Mouse (Mus musculus) myocyte (in vitro differentiated cells): ENCODE results near the gene Mnx1. TPM values are rescaled to one million over a fixed set of nuclear protein-coding genes. Genes with fewer than 3 reads are reported as not detected.

ENCODE experiments used
- H3K27me3 ChIP-seq: one replicate; pipeline ENCODE4 v1.6.1; 2011; ENCODE audit not compliant: control insufficient read depth, insufficient read depth, insufficient read length
- H3K36me3 ChIP-seq: one replicate; pipeline ENCODE4 v1.6.1; 2011; ENCODE audit not compliant: control insufficient read depth, insufficient read depth
- H3K4me2 ChIP-seq: one replicate; pipeline ENCODE4 v1.6.1; 2011; ENCODE audit warnings: low read depth, control low read depth
- H3K4me3 ChIP-seq: one replicate; pipeline ENCODE4 v1.5.1; 2011; ENCODE audit warnings: mild to moderate bottlenecking, control low read depth, moderate library complexity
- H3K79me2 ChIP-seq: one replicate; pipeline ENCODE4 v1.6.1; 2011; ENCODE audit not compliant: control insufficient read depth, insufficient read depth
- H3ac ChIP-seq: one replicate; pipeline ENCODE4 v1.6.1; 2011; ENCODE audit not compliant: control insufficient read depth, insufficient read length
- CEBPB ChIP-seq: IDR thresholded peaks from 2 replicates; pipeline ENCODE4 v1.6.1; 2011; ENCODE audit warnings: mild to moderate bottlenecking, moderate library complexity; ENCODE audit not compliant: poor library complexity, insufficient read depth, severe bottlenecking
- E2F4 ChIP-seq: IDR thresholded peaks from one replicate; pipeline ENCODE4 v1.6.1; 2011; ENCODE audit warnings: mild to moderate bottlenecking, control low read depth, moderate library complexity; ENCODE audit not compliant: insufficient read depth
- MAX ChIP-seq: IDR thresholded peaks from one replicate; pipeline ENCODE4 v1.6.1; 2011; ENCODE audit warnings: low read depth, mild to moderate bottlenecking, control low read depth
- MYOD1 ChIP-seq, 3 experiments: IDR thresholded peaks; one replicate each; pipeline ENCODE4 v1.6.1; 2011; ENCODE audit warnings: control low read depth in 2 of 3, low read depth in 2 of 3, mild to moderate bottlenecking in 2 of 3, moderate library complexity in 1 of 3; ENCODE audit not compliant: insufficient read length in 2 of 3, control insufficient read depth in 1 of 3
- MYOG ChIP-seq, 3 experiments: IDR thresholded peaks; one replicate each; pipeline ENCODE4 v1.6.1; 2011; ENCODE audit warnings: control low read depth in 2 of 3, low read depth in 2 of 3, mild to moderate bottlenecking in 2 of 3; ENCODE audit not compliant: insufficient read length in 2 of 3, control insufficient read depth in 1 of 3, insufficient read depth in 1 of 3
- POLR2A ChIP-seq: IDR thresholded peaks from one replicate; pipeline ENCODE4 v1.6.1; 2011; ENCODE audit warnings: low read depth, mild to moderate bottlenecking, control low read depth, moderate library complexity; ENCODE audit not compliant: insufficient read length
- POLR2AphosphoS2 ChIP-seq: IDR thresholded peaks from one replicate; pipeline ENCODE4 v1.6.1; 2011; ENCODE audit warnings: low read depth, control low read depth; ENCODE audit not compliant: insufficient read length
- REST ChIP-seq: IDR thresholded peaks from one replicate; pipeline ENCODE4 v1.6.1; 2011; ENCODE audit warnings: mild to moderate bottlenecking, control low read depth, moderate library complexity; ENCODE audit not compliant: insufficient read depth, insufficient read length
- SRF ChIP-seq: IDR thresholded peaks from one replicate; pipeline ENCODE4 v1.6.1; 2011; ENCODE audit warnings: low read depth; ENCODE audit not compliant: control insufficient read depth, insufficient read length
- TCF12 ChIP-seq: IDR thresholded peaks from one replicate; pipeline ENCODE4 v1.6.1; 2011; ENCODE audit warnings: mild to moderate bottlenecking, control low read depth; ENCODE audit not compliant: poor library complexity, insufficient read depth, severe bottlenecking
- TCF3 ChIP-seq: IDR thresholded peaks from one replicate; pipeline ENCODE4 v1.6.1; 2011; ENCODE audit warnings: low read depth, control low read depth; ENCODE audit not compliant: insufficient read length
- USF1 ChIP-seq: IDR thresholded peaks from one replicate; pipeline ENCODE4 v1.6.1; 2011; ENCODE audit warnings: low read depth, mild to moderate bottlenecking, control low read depth, moderate library complexity
- polyA plus RNA-seq: library from polyadenylated mRNA; unstranded; fragments of >200 nt; fragmentation: generic; extraction: Trizol; gene quantifications from one replicate; pipeline ENCODE4 v1.2.1, GENCODE M21; 2012; ENCODE audit warnings: missing spikeins

Gene Mnx1
- polyA plus RNA-seq, 1 experiment: not detected

DNA sequence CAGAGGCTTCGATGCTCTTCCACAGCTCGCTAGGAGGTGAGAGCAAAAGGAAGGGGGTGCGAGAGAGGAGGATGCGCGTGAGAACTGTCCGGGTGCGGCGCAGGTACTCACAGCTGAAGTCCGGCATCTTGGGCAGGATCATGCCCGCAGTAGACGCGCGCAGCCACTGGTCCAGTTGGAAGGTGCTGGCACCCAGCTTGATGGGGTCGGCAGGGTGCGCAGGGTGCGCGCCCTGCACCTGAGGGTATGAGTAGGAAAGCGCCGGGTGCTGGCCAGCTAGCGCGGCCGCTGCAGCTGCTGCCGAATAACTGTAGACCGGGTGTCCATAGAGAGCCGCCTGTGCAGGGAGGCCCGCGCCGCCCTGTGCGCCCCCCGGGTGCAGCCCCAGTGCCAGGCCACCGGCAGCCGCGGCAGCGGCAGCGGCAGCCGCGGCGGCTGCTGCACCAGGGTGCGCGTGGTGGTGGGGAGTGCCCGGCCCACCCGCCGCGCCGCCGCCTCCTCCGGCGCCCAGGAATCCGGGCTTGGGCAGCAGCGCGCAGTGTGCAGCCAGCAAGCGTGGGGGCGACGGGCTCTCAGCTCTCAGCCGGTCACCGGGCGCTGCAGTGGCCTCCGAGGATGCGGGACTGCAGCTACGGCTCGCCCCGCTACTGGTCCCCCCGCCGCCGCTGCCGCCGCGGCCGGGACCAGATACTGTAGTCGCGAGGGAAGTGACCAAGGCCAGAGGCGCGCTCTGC, 629 bp downstream of the Mnx1 start:
- Histone ChIP-seq H3K27me3 (peaks cover 72% of the 10 kb centered on the region), H3ac (no peak overlapping the region), H3K4me2 (no peak overlapping the region), H3K79me2 (no peaks in the 10 kb centered on the region), H3K36me3 (no peaks in the 10 kb centered on the region), H3K4me3 (no peak overlapping the region)
- TF ChIP-seq POLR2A (no peak), TCF12 (no peak), USF1 (no peak), E2F4 (no peak), REST (no peak), MYOG (IDR thresholded peaks at IDR 0.05; ENCODE audit: control insufficient read depth in 1 of 3, insufficient read depth in 1 of 3, insufficient read length in 2 of 3, low read depth in 2 of 3) (no peak), MAX (no peak), POLR2AphosphoS2 (no peak), SRF (no peak), CEBPB (no peak), TCF3 (no peak), MYOD1 (IDR thresholded peaks at IDR 0.05; ENCODE audit: control insufficient read depth in 1 of 3, insufficient read length in 2 of 3, low read depth in 2 of 3) (no peak)

DNA sequence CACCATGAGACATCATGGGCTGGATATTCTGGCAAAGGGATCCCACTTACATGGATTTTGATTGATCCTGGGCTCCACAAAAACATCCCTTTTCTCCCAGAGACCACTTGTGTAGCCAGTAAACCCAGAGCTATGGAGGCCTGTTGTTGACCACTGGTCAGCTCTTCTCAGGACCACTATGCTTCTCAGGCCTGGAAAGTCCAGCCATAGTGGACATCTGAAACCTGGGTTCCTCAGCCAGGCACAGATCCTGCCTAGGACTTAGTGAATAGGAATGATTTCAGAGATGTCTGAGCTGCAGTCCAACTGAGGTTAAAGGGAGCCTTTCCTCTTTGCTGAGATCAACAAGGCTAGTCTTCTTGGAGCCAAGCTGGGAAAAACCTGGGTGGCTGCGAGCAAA, 2.2 kb downstream of the Mnx1 start:
- no peak overlapping the region for H3ac ChIP-seq
- H3K27me3 ChIP-seq: peaks cover 78% of the 10 kb centered on the region
- no peak overlapping the region for H3K4me3 ChIP-seq
- H3K79me2 ChIP-seq: no peaks in the 10 kb centered on the region
- no peak for TF ChIP-seq MAX
- no peak for TF ChIP-seq MYOD1 (IDR thresholded peaks at IDR 0.05; ENCODE audit: control insufficient read depth in 1 of 3, insufficient read length in 2 of 3, low read depth in 2 of 3)
- TF ChIP-seq REST: no peak
- no peak for TF ChIP-seq POLR2A
- TF ChIP-seq TCF3: no peak
- no peaks in the 10 kb centered on the region for H3K36me3 ChIP-seq
- H3K4me2 ChIP-seq: no peak overlapping the region

DNA sequence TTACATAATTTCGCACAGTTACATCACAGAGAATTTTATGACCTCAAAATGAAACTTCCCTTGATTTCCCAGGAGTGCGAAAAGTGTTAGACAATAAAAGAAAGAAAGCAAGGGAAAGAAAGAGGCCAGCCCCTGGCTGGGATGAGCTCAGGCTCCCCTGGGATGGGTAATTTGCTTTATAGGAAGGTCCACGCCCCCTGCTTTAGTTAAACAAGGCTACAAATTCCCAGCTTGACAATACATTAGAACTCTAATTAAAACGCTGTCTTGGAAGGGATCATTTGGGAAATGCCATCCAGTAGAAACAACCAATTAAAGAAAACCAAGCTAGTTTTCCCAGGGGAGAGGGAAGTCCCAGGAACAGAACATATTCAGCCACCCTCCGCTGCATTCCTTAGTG, 2.7 kb downstream of the Mnx1 start:
- Histone ChIP-seq H3K4me3 (no peak overlapping the region), H3K4me2 (peak overlapping the region; percentile 27), H3ac (no peak overlapping the region), H3K36me3 (no peaks in the 10 kb centered on the region), H3K79me2 (no peaks in the 10 kb centered on the region), H3K27me3 (peaks cover 81% of the 10 kb centered on the region)
- TF ChIP-seq POLR2AphosphoS2: no peak
- no peak for TF ChIP-seq TCF3
- TF ChIP-seq TCF12: no peak
- TF ChIP-seq USF1: no peak
- TF ChIP-seq REST: no peak
- TF ChIP-seq CEBPB: no peak
- no peak for TF ChIP-seq MYOG (IDR thresholded peaks at IDR 0.05; ENCODE audit: control insufficient read depth in 1 of 3, insufficient read depth in 1 of 3, insufficient read length in 2 of 3, low read depth in 2 of 3)
- no peak for TF ChIP-seq MAX

DNA sequence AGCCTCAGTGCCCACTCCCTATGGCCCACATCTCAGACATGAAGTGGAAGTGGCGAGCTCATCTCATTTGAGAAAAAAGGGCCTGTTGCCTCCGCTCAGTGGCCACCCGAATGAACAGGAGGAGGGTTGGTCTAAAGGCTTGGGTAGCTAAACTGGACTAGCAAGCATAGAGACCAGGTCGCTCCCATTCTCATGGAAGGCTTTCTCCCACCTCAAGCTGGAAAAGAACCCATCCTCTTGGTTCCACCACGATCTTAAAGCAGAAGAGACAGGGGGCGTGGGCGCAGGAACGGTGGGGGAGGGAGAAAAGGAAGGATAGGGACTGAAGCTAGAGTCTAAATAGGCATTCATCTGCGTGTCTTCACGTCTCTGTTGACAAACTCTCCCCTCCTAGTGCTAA, 3.2 kb downstream of the Mnx1 start:
- peak overlapping the region; percentile 27 for H3K4me2 ChIP-seq
- no peaks in the 10 kb centered on the region for H3K36me3 ChIP-seq
- H3K4me3 ChIP-seq: no peak overlapping the region
- H3ac ChIP-seq: no peak overlapping the region
- TF ChIP-seq SRF: no peak
- no peak for TF ChIP-seq MAX
- TF ChIP-seq POLR2AphosphoS2: no peak
- no peak for TF ChIP-seq TCF12
- no peak for TF ChIP-seq MYOD1 (IDR thresholded peaks at IDR 0.05; ENCODE audit: control insufficient read depth in 1 of 3, insufficient read length in 2 of 3, low read depth in 2 of 3)
- no peak for TF ChIP-seq MYOG (IDR thresholded peaks at IDR 0.05; ENCODE audit: control insufficient read depth in 1 of 3, insufficient read depth in 1 of 3, insufficient read length in 2 of 3, low read depth in 2 of 3)
- TF ChIP-seq CEBPB: no peak
- TF ChIP-seq TCF3: no peak
- no peaks in the 10 kb centered on the region for H3K79me2 ChIP-seq
- H3K27me3 ChIP-seq: peaks cover 81% of the 10 kb centered on the region

DNA sequence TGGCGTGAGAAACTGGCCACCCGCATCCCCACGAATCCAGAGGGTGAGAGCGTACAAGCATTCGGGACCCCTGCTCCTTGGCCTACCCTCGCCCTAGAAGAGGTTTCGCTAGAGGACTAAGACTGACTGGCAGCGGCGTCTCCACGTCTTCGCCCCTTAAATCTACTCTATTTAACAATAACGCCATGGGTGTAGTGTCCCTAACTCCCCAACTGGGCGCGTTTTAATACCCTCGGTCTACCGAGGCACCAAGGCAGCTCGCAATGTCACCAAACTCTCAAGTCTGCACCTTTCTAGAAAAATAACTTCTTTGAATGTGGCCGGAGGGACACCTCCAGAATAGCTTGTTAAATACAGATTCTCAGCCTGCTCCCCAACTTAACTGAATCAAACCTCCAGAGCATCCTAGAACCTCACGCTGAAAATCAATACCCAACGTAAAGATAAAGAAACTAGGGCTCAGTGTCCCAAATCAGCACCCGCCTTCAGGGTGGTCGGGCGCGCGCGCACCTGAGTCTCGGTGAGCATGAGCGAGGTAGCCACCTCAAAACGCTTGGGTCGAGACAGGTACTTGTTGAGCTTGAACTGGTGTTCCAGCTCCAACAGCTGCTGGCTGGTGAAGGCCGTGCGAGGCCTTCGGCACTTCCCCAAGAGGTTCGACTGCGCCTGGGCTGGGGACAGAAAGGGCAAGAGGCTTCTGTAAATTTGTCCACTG, 3.9 kb downstream of the Mnx1 start:
- Histone ChIP-seq H3K4me2 (no peak overlapping the region), H3K4me3 (no peak overlapping the region)

More for the DNA sequence above, 3.9 kb downstream of the Mnx1 start:
- TF ChIP-seq SRF (no peak), CEBPB (no peak), MAX (no peak), POLR2A (no peak), MYOD1 (IDR thresholded peaks at IDR 0.05; ENCODE audit: control insufficient read depth in 1 of 3, insufficient read length in 2 of 3, low read depth in 2 of 3) (no peak), TCF12 (no peak), POLR2AphosphoS2 (no peak), E2F4 (no peak), MYOG (IDR thresholded peaks at IDR 0.05; ENCODE audit: control insufficient read depth in 1 of 3, insufficient read depth in 1 of 3, insufficient read length in 2 of 3, low read depth in 2 of 3) (no peak), USF1 (no peak), TCF3 (no peak)
- no peaks in the 10 kb centered on the region for H3K79me2 ChIP-seq
- no peaks in the 10 kb centered on the region for H3K36me3 ChIP-seq
- H3ac ChIP-seq: no peak overlapping the region
- peaks cover 81% of the 10 kb centered on the region for H3K27me3 ChIP-seq
